Mouse (Mus musculus) activated CD4-positive, CD25-positive, alpha-beta regulatory T cell, adult 4 months (primary cell): ENCODE data around the gene Olfr1358. TPM values are rescaled to one million over a fixed set of nuclear protein-coding genes. Genes with fewer than 3 reads are reported as not detected.

Source experiments
- polyA plus RNA-seq, 2 experiments: library from polyadenylated mRNA; unstranded; fragments of 100-300 nt; shearing (Covaris generic); gene quantifications; one replicate each; pipeline ENCODE4 v1.2.1; 2017

Gene Olfr1358
- polyA plus RNA-seq, 2 experiments from 2014 or later, result not detected

Other genes with a start within 250 kb of the Olfr1358 start
- 100 to 1,000 TPM in 1 of 2 experiments, 10 to 100 TPM in 1; 88.9 to 102 TPM for gene Agpat3, start 164.9 kb upstream of the Olfr1358 start, polyA plus RNA-seq
- gene Rrp1, start 104.4 kb upstream of the Olfr1358 start, polyA plus RNA-seq, result 100 to 1,000 TPM in 1 of 2 experiments, 10 to 100 TPM in 1; 92.2 to 124 TPM
- 100 to 1,000 TPM; 166 to 179 TPM for gene Cstb, start 91.8 kb upstream of the Olfr1358 start, polyA plus RNA-seq
- gene Pdxk, start 52.5 kb upstream of the Olfr1358 start, polyA plus RNA-seq, result 1 to 10 TPM; 5.7 to 8.5 TPM
- gene Ilvbl, start 56.9 kb downstream of the Olfr1358 start, polyA plus RNA-seq, result 10 to 100 TPM; 62.9 to 71.6 TPM
- 1 to 10 TPM in 1 of 2 experiments, under 1 TPM in 1; 0.46 to 1.1 TPM for gene Syde1, start 74.5 kb downstream of the Olfr1358 start, polyA plus RNA-seq
- not detected for gene Olfr1357, start 100.6 kb downstream of the Olfr1358 start, polyA plus RNA-seq
- gene Casp14, start 200.9 kb downstream of the Olfr1358 start, polyA plus RNA-seq, result not detected
- not detected for gene Ccdc105, start 235.6 kb downstream of the Olfr1358 start, polyA plus RNA-seq